Mouse (Mus musculus) ES-E14 (cell line): ENCODE measurements around the gene Bhlha15.

Experiments used
- CHD2 ChIP-seq: IDR thresholded peaks from 2 replicates; pipeline ENCODE4 v1.6.1; 2014; ENCODE audit warnings: mild to moderate bottlenecking, low read depth, low read length, inconsistent platforms
- HCFC1 ChIP-seq: IDR thresholded peaks from 2 replicates; pipeline ENCODE4 v1.6.1; 2012; ENCODE audit warnings: low read length, inconsistent platforms, borderline replicate concordance; ENCODE audit not compliant: insufficient read depth
- MAFK ChIP-seq: IDR thresholded peaks from 2 replicates; pipeline ENCODE4 v1.6.1; 2014; ENCODE audit warnings: mild to moderate bottlenecking, low read depth, low read length, inconsistent platforms; ENCODE audit not compliant: insufficient read depth
- ZNF384 ChIP-seq: IDR thresholded peaks from 2 replicates; pipeline ENCODE4 v1.6.1; 2012; ENCODE audit warnings: low read depth, low read length, inconsistent platforms

DNA sequence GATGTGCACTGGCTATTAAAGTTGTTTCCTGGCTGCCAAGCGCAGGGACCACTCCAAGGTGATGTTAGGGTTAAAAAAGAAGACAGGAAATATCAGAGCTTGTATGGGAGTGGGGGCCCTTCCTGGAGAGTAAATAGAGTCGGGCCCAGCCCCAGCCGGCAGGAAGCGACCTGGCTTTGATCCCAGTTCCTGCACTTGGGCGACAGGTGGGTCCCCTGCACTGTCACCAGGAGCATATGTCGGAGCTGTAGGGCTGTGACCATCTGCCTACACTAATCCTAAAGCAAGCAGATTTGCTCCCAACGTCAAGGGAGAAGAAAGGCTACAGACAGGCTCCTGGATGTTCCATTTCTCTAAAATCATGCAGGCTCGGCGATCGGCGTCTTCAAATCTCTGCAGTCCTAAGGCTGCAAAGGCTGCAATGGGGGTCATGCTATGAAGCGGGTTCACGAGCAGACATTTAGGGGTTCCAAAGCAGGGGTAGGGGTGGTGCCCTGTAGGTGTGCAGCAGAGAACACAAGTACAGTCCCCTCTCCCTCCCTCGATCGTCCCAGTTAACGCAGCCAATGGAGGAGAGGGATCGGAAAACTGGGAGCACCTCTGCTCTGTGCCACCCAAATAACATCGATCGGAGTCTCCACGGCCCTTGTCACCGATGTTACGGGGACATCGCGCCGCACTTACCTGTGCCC lies 32.9 kb downstream of the Bhlha15 start:
- TF ChIP-seq MAFK, result no peak
- no peak for TF ChIP-seq ZNF384
- TF ChIP-seq HCFC1, result no peak
- TF ChIP-seq CHD2, result no peak
